Mouse (Mus musculus): Measurements from ENCODE around the gene Gm3448. TPM values are rescaled to one million over a fixed set of nuclear protein-coding genes. Genes with fewer than 3 reads are reported as not detected.
"Not testable (repeated sequence)": the region's sequence is repeated elsewhere in the genome, so short reads cannot be mapped to it uniquely, and the experiment has no call there.

The Gm3448 gene
- total RNA-seq, 2 experiments from 2014 or later: 6.6 to 7.7 TPM

- DNase-seq: not testable (repeated sequence)
Observed at GRCm38 (mm10) chr17:15050338-15050737, 9.0 kb upstream of the Gm3448 start.

GRCm38 (mm10) chr17:15040455-15040854, 882 bp downstream of the Gm3448 start:
- intact Hi-C loops (cut with DNase I); DNase-seq: not testable (repeated sequence)

More at GRCm38 (mm10) chr17:15050338-15050737, 9.0 kb upstream of the Gm3448 start:
- intact Hi-C loops (cut with DNase I): not testable (repeated sequence)

- intact Hi-C loops (cut with DNase I); DNase-seq: not testable (repeated sequence)
Observed at GRCm38 (mm10) chr17:15031414-15031813, 9.9 kb downstream of the Gm3448 start.

- DNase-seq; intact Hi-C loops (cut with DNase I): not testable (repeated sequence)
Observed at GRCm38 (mm10) chr17:15025513-15025912, 15.8 kb downstream of the Gm3448 start.

GRCm38 (mm10) chr17:15024502-15025193, 16.7 kb downstream of the Gm3448 start:
- DNase-seq; intact Hi-C loops (cut with DNase I): not testable (repeated sequence)

- intact Hi-C loops (cut with DNase I); DNase-seq: not testable (repeated sequence)
Observed at GRCm38 (mm10) chr17:15023878-15024492, 17.4 kb downstream of the Gm3448 start.

GRCm38 (mm10) chr17:15021503-15022220, 19.7 kb downstream of the Gm3448 start:
- intact Hi-C loops (cut with DNase I): not testable (repeated sequence)
- DNase-seq: peak; percentile 15

GRCm38 (mm10) chr17:15009706-15010413, 31.5 kb downstream of the Gm3448 start, which contains the start of gene Gm3435:
Gene Gm3435, plus strand, starts transcription at chr17:15010176.
- intact Hi-C loops (cut with DNase I): not testable (repeated sequence)

GRCm38 (mm10) chr17:15009088-15009487, 32.2 kb downstream of the Gm3448 start:
- DNase-seq; intact Hi-C loops (cut with DNase I): not testable (repeated sequence)

More at GRCm38 (mm10) chr17:15009706-15010413, 31.5 kb downstream of the Gm3448 start, which contains the start of gene Gm3435:
- not testable (repeated sequence) for DNase-seq

- DNase-seq; intact Hi-C loops (cut with DNase I): not testable (repeated sequence)
Observed at GRCm38 (mm10) chr17:15000047-15000446, 41.3 kb downstream of the Gm3448 start.

- intact Hi-C loops (cut with DNase I); DNase-seq: not testable (repeated sequence)
Observed at GRCm38 (mm10) chr17:14994140-14994539, 47.2 kb downstream of the Gm3448 start.

- intact Hi-C loops (cut with DNase I); DNase-seq: not testable (repeated sequence)
Observed at GRCm38 (mm10) chr17:14993139-14993832, 48.1 kb downstream of the Gm3448 start.

GRCm38 (mm10) chr17:14992522-14993138, 48.7 kb downstream of the Gm3448 start:
- DNase-seq; intact Hi-C loops (cut with DNase I): not testable (repeated sequence)

- intact Hi-C loops (cut with DNase I); DNase-seq: not testable (repeated sequence)
Observed at GRCm38 (mm10) chr17:14990116-14990702, 51.1 kb downstream of the Gm3448 start.

- DNase-seq; intact Hi-C loops (cut with DNase I): not testable (repeated sequence)
Observed at GRCm38 (mm10) chr17:14978362-14979038, 62.8 kb downstream of the Gm3448 start, which contains the start of the genes 9030025P20Rik and Gm3417. Gene 9030025P20Rik, plus strand, starts transcription at chr17:14978468. Gene Gm3417, minus strand, starts transcription at chr17:14978790.

- intact Hi-C loops (cut with DNase I); DNase-seq: not testable (repeated sequence)
Observed at GRCm38 (mm10) chr17:14977718-14978361, 63.5 kb downstream of the Gm3448 start.

GRCm38 (mm10) chr17:14968373-14968913, 72.9 kb downstream of the Gm3448 start:
- intact Hi-C loops (cut with DNase I); DNase-seq: not testable (repeated sequence)
